Mouse (Mus musculus) thymus, postnatal 36 days (tissue): Measurements from ENCODE around the gene Wrap53.
"Not testable (repeated sequence)": the region's sequence is repeated elsewhere in the genome, so short reads cannot be mapped to it uniquely, and the experiment has no call there.

Experiments
- DNase-seq, 2 experiments: peaks; one replicate each; pipeline ENCODE4 v3.0.0; 2022; ENCODE audit warnings: mixed read lengths in 2 of 2

Gene Wrap53

DNA sequence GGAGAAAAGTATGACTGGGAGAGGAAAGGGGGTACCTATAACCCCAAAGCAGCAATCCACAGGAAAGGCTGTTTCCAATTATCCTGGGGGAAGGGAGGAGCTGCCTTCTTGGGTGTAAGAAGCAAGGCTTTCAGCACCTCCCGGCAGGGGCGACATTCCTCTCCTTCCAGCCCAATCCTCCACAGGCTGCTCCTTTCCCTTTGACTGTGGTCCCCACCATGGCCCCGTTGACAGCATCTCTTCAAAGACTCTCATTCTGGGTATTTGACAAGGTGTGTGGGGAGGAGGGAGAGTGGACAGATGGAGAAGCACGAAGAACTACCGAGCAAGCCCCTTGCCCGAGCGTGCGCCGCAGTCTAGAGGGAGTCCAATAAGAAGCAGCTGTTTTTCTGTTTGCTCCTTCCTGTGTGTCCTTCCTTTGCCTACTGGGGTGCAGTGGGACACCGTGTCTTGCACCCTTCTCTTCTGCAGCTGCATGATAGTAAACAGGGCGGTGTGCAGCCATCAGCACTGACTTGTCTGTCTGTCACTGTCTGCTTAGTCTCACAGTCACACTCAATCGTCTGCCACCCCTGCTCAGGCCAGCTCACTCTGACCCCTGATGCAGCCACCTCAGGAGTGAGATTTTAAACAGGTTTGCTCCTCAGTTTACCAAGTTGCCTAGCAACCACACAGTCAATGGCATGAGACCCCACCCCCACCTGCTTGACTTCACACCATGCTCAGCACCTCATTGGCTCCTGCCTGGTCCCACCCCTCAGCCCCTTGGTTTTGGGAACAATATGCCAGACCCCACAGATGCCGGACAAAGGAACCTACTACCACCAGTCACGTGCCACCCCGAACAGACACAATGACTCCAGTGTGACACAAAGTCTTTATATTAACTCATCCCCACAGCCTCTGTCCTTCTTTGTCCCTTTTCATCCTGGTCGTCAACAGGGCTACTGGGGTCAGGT is 18.9 kb downstream of the Wrap53 start:
- DNase-seq, result no peak

DNA sequence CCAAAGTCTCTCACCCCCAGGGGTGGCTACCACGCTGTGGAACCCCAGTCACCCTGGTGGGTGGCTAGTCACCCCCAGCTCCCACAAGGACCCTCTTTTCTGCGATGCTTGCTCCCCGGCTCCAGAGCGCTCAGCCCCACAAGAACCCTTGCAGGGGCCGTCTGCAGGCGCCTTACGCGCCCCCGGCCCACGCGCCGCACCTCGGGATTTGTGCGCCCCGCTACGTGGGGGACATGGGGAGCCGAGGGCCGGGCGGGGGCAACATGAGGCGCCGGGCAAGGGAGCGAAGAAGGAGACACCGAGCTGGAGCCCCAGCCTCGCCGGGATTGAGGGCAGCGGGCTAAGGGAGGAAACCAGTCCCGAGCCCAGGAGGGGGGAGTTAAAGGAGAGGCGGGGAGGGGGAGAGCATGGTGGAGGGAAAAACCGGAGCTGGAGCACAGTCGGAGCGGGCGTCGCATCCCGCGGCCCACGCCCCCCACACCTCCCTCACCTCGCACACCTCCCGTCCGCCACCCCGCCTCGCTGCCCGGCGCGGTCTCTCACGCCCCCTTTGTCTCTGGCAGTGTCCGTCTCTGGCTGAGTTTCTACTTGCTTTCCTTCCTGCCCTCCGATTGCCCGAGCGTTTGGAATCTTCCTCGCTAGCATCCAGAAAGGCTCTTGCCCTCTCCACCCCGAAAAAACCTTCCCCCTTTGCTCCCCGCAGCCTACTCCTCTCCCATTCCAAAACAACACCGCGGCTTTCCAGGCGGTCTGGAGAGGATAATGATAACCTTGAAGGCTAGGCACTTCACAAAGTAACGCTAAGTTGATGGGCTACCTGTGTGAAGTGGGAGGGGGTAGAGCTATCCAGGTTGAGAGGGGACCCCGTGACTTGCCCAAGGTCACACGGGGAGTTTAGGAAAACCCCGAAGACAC is 19.9 kb downstream of the Wrap53 start, which contains the start of gene Efnb3:
Efnb3 (minus strand) TSS at position 355 of the 915 bp plus-strand sequence.
- no peak for DNase-seq

DNA sequence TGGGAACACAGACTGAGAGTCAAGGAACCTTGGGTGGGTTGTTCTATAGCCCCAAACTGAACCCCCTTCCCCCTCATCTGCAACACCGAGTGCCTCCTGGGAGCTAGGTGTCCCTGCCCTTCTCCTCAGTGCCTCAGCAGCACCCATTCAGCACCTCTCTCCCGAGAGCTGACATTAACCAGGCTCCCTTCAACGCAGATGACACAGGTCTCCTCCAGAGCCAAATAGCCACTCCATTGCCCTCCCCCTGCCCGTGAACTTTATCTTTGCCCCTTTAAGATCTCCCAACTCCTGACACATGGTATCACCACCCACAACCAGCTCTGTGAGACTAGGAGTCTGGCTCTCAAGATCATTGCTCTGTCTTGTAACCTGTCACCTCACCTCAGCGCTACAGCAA is 20.9 kb downstream of the Wrap53 start:
- DNase-seq, result no peak

DNA sequence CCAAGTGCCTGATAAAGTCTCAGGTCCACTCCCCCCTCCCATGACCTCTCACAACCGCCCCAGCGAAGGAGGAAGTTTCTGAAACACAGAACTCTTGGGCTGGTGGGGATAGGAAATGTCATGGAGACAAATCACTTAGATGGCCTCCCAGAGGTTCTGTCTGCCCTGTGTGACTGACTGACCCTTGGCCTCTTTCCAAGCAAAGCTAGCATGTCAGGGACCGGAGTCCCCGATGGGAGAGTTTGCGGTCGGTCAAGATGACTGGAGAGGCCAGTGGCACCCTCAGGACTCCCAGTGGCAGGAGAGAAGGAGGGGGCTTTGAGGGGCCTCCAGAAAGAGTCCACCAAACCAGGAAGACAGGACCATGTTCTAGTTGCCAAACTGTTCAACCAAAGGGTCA is 21.3 kb downstream of the Wrap53 start:
- DNase-seq, result no peak

DNA sequence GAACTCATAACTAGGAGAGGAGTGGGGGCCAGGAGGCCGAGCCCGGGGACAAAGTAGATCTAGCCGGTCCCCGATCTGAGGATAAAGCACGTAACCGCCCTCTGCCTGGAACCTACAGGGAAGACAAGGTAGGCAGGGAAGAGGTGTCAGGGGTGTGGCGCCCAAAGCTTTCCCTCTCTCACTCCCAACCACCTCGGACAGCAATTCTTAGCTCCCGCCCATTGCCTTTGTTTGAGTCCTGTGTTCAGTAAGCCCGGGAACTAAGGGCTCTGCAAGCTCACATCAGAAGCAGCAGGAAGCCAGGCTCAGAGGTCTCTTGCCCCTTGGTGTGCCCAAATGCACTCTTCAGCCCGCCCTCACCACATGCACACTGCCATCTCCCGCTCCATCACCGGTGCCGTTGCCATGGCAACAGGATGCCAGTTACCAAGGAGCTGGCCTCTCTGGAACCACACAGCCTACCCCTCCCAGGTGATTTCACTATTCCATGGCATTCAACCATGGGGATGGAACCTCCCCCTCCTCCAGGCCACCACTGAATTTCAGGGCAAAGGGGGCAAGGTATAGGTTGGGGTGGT is 22.6 kb downstream of the Wrap53 start:
- DNase-seq, result no peak

DNA sequence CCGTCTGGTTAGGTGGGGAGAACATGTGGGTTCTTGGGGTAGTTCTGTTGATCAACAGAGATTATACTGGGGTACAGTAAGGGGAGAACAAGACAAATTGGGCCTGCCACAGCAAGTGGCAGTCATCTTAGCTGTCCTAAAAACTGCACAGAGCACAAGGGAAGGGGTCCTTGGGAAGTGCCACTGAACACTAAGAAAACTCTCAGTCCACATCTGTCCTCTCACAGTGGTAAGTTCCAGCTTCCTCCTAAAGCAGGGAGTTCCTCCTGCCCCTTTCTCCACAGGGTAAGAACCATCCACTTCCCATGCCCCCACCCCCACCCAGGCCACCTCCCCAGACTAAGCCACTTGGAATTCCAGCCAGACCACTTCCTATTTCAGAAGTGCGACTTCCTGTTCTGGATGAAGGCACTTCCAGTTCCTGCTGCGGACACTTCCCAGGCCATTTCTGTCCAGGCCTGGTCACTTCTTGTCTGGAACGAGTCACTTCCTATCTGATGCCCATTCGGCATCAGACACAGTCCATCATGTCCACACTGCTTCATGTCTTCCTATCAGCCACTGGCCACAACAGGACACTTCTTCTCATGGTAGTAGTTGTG is 25.4 kb downstream of the Wrap53 start:
- no peak for DNase-seq

DNA sequence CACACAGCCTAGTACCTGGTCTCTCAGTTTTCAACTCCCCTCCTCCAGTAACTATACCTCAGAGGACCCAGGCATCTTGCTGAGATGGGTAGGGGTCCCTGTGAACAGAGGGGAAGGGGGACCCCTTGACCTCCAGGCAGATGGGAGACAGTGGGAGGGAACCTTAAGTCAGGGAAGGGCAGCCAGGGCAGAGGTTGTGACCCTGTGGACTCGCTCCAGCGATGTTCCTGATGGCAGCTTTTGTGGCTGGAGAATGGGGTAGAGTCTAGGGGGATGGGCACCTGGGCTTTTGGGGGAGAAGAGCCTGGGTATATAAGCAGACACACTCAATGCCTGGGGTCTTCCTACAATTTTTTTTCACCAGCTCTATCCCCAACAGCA is 26.7 kb downstream of the Wrap53 start:
- DNase-seq, result no peak

DNA sequence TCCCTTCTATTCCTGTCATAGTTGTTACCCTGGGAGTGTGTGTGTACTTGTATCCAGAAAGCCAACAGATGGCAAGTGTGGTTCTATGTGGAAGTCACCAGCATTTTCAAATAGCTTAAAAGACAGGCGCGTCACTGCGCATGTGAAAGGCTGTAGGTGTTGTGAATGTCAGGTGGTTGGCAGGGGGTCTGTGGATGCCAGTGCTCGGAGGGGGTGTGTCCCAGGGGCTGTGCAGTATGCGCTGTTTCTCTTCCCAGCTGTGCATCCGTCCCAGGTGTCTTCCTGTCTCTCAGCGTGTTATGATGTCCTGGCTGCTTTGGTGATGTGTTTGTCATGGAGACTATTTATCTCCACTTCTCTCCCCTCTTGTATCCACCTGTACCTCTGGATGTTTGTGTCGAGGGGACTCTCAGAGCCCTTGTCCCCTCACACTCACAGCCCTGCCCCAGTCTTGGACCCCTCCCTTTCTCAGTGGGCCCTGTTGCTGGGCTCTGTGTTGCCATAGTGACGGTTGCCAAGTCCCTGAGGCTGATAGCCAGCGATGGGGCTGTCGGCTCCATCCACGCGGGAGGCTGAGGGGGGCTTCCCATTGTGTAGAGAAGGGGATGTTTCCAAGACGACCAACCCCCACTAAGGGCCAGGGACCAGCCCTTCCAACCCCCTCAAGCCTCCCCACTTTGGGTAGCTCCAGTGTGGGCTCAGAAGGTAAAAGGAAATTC is 27.3 kb downstream of the Wrap53 start:
- DNase-seq, result peak; percentile 37 to 63

DNA sequence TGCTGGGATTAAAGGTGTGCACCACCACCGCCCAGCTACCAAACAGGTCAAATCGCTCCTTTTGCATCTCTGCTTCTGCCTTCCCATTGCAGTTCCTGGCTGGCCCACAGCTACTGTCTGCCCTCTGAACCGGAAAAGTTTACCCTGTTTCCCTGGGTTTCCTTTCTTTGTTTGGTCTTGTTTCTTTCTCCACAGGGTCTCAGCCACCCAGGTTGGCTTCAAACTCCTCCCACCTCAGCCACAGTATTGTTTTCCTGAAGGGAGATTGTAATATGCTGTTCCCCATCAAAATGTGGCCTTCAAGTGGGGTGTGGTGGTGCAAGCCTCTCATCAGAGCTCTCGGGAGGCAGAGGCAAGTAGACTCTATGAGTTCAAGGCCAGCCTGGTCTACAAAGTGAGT is 28.7 kb downstream of the Wrap53 start:
- DNase-seq, result no peak

DNA sequence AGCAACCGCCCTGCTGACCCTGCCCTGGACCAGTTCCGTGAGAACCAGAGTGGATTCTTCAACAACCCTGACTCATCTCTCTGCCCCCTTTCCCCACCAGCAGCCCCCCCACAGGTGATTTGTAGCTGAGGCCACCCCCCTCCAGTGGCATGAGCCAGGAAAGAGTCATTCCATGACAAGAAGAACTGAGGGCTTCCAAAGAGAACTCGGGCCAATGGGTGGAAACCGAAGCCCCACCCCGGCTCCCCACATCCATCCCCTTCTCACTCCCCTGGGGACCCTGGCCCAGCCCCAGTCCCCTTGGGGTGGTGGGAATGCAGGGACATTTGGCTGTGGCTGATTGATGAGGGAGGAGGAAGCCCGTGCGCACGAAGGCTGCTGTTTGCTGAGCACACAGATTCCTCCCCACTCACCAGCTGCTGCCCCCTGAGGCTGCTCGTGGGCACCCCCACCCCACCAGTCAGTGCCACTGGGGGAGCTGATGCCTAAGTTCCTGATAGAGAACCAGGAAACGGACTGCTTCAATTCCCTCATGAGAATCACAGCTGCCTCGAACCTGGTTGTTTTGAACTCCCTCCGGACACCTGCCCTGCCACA is 30.9 kb downstream of the Wrap53 start, which contains the start of gene Dnah2:
Dnah2 (minus strand) TSS at position 51 of the 597 bp plus-strand sequence.
- DNase-seq, result no peak

DNA sequence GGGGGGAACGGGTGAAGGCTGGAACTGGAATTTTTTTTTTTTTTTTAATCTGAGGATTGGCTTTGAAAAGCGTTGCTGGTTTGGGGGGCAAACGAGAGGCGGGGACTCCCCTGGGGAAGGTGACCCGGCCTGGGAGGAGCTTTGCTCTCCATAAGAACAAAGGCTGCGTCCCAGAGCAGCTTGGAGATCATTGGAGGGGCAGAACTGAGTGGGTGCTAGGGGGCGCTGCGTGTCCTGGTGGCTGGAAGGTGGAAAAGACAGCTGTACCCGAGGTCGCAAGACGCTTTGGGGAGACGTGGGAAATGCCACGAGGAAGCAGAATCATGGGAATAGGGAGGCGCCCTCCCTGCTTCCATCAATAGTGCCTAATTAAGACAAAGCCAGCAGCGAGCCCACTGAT is 33.0 kb downstream of the Wrap53 start:
- DNase-seq, result peak; percentile 57 to 65

DNA sequence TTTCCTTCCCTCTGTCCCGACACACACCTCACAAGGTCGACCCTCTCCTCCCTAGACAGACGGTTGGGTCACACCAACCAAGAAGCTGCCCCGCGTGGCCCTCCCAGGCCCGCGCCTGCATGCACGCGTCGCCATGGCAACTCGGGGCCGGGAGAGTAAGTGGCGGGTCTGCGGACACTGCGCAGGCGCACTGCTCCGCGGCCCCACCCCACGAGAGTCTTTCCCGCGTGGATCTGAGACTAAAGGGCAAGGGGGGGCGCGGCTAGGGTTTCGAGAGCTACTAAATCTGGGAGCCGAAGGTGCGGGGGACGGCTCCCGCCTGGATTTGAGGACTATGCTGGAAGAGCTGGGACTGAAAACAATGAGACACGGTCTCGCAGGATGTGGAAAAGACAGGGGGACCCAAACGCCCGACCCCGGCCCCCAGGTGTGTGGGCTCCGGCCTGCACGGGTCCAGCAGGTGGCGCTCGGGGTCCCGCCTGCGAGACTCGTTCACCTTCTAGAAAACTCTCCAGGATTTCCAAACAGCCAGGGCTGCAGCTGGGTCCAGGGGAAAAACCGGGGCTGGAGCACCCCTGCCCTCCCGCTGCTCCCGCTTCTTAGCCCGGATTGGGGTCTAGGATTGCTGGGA is 33.5 kb downstream of the Wrap53 start:
- DNase-seq, result peak; percentile 82 to 83

DNA sequence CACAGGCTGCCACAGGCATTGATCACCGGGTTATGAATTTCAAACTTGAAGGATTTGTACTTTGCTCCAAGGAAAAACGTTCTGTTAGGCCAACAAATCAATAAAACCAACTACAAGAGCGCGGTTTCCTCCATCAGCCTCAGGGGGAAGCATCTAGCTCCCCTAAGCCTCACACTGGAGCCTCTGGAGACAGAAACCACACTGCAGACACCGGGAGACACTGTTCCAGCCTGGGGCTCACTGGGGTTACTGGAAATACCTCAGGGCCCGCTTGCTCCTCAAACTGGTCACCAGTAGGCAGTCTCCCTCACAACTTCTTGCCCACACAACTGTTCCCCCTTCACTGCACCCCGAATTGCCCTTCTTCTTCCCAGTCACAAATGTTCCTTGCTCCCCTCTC is 34.1 kb downstream of the Wrap53 start:
- no peak for DNase-seq

DNA sequence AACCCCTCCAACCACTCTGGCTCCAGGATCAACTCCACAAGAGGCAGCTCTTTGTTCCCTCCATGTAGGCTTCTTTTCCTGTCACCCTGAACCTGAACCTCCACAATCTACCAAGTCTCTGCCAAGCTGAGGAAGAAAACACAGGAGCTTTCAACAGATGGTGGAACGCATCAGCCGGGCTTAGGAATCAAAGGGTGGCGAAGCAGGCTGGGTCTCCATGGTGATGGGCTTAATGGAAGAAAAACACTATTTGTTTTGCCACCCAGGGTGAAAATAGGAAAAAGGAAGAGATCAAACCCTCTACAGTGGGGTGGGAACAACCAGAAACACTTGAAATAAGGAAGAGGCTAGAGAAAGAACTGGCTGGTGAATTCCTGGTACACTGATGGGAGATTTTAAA is 36.5 kb downstream of the Wrap53 start:
- no peak for DNase-seq

DNA sequence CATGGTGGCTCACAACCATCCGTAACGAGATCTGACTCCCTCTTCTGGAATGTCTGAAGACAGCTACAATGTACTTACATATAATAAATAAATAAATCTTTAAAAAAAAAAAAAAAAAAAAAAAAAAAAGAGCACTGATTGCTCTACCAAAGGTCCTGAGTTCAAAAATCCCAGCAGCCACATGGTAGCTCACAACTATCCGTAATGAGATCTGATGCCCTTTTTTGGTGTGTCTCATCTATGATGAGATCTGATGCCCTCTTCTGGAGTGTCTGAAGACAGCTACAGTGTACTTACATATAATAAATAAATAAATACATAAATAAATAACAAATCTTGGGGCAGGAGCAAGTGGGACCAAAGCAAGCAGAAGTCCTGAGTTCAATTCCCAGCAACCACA is 38.3 kb downstream of the Wrap53 start:
- DNase-seq, result not testable (repeated sequence)

DNA sequence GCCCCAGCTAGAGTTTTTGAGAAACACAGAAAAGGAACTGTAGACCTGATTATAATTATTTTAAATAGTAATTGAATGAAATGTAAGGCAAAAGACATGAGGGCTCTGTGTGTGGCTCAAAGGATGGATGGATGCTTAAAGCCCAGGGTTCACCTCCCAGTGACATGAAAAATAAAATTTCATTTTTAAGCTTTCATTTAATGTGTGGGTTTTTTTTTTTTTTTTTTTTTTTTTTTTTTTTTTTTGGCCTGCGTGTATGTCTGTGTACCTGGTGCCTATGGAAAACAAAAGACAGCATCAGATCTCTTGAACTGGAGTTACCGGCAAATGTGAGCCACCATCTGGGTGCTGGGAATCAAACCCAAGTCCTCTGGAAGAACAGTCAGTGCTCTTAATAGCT is 39.4 kb downstream of the Wrap53 start:
- DNase-seq, result no peak

DNA sequence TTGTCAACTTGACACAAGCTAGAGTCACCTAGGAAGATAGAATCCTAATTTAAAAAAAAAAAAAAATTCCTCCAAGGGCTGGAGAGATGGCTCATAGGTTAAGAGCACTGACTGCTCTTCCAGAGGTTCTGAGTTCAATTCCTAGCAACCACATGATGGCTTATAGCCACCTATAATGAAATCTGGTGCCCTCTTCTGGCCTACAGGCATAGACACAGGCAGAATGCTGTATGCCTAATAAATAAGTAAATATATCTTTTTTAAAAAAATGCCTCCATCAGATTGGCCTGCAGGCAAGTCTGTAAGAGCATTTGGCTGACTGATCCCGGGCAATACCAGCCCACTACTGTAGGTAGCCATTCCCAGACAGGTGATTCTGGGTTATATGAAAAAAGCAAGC is 45.1 kb downstream of the Wrap53 start:
- no peak for DNase-seq

DNA sequence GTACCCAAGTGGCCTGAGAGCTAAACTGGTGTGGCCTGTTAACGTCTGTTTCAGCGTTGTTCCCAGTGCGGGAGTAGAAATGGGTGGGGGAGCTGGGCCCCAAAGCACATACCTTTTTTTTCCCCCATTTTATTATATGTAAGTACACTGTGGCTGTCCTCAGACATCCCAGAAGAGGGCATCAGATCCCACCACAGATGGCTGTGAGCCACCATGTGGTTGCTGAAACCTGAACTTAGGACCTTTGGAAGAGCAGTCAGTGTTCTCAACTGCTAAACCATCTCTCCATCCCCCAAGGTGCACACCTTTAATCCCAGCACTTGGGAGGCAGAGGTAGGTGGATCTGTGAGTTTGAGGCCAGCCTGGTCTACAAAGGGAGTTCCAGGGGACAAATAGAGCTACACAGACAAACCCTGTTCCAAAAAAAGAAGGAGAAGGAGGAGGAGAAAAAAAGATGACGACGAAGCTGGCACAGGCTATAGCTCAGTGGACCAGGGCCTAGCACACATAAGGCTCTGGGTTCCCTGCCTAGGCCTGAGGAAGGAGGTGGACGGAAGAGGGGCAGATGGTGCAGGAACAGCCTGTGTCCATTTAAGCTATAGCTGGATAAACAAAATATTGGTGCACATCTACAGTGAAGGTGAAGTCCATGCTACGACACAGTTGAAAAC is 47.4 kb downstream of the Wrap53 start:
- no peak for DNase-seq

DNA sequence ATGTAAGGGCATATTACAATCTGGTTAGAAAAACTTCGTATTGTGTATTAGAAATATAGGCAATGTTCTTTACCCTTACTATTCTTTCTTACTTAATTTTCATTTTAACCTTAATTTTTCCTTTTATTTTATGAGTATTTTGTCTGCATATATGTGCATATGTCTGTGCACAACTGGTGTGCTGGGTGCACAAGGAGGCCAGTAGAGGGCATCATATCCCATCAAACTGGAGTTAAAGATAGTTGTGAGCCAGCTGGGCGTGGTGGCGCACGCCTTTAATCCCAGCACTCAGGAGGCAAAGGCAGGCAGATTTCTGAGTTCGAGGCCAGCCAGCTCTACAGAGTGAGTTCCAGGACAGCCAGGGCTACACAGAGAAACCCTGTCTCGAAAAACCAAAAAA is 49.3 kb downstream of the Wrap53 start:
- DNase-seq, result not testable (repeated sequence)

DNA sequence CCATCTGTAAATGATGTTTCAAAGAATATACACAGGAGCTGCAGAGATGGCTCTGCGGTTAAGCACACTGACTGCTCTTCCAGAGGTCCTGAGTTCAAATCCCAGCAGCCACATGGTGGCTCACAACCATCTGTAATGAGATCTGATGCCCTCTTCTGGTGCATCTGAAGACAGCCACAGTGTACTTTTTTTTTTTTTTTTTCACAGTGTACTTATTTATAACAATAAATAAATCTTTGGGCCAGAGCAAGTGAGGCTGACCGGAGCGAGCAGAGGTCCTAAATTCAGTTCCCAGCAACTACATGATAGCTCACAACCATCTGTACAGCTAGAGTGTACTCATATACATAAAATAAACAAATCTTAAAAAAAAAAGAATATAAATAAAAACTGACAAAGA is 49.8 kb downstream of the Wrap53 start:
- not testable (repeated sequence) for DNase-seq

DNA sequence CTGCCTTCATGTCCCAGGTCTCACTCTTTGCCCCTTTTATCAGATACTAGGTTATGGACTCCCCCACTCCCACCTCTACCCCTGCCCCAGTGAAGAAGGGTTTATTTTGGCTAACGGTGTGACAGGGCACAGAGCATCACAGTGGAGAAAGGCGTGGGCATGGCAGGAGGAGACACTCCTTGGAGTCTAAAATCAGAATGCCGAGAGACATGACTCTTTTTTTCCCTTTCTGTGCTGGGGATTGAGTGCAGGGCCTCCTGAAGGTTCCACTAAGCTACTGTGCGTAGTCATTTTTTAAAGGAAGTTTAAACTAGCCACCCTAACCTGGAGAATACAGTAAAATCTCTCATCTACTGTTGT is 52.0 kb downstream of the Wrap53 start:
- DNase-seq, result no peak
